Mouse (Mus musculus) kidney, adult 9 months (tissue): ENCODE data around the gene Ccdc177.
A peak's percentile ranks its signal among the peaks of the same experiment; 100 is the strongest.

Source experiments
- DNase-seq: peaks from one replicate; pipeline ENCODE4 v3.0.0; 2022

The Ccdc177 gene

DNA sequence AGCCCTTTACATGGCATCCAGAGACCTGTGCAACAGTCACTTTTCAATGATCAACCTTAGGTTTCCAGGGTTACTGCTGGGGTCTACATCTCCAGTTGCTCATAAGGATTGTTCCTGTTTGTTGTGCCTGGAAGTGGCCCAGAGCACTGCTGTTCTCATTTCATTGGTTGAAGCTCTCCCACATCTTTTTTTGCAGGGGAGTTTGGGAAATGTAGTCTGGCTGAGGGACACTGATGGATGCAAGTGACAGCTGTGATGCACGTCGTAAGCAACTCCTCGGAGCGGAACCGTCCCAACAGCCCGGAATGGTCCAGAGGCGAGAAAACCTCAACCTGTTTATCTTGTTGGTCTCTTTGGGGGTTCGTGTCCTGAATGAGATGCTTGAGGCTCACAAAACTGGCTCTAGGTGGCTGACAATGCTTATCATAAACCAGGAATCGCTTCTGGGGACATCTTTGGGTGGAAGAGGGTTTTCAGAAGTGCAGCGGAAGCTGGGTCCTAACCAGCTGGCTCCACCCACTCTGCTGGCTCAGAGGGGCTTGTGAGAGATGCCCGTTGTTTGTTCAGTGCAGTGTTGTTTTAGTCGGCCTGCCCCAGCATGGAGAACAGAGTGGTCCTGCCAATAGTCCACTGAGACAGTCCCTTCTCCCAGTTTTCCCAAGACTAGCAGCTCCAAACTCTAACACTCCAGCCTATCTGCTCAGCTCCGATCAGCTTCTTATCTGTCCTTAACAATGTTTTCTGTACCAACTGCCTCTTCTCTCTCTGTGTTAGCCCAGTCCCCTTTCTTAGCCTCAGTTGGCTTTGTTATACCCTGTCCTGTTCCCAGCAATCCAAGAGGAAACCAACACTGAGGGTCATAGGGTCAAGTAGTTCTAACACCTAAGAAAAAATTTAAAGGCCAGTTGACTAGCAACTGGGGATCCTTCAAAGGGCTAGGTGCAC, 25.7 kb downstream of the Ccdc177 start:
- DNase-seq, result no peak

DNA sequence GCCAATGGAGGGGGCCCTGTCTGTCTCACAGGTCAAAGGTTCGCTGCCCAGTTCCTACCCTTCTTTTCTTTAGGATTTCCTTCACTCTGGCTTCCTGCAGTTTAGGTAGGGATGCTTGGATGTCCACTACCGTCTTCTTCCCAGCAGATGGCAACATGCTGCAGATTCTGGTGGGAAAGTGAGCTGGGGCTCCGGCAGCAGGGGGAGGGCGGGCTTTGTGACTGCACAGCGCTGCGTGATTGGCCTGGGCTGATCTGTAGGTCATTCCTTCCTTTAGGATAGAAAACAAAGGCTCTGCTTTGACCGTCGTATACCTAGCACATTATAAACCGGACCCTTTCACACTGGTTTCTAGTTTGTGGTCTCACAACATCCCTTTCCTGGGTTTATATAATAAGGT, 29.9 kb downstream of the Ccdc177 start:
- peak; percentile 37 for DNase-seq

GRCm38 (mm10) chr12:80729758-80730530, 30.5 kb downstream of the Ccdc177 start:
- no peak for DNase-seq

- DNase-seq, result no peak
Measured at GRCm38 (mm10) chr12:80728814-80729213, 31.7 kb downstream of the Ccdc177 start.

GRCm38 (mm10) chr12:80728207-80728606, 32.3 kb downstream of the Ccdc177 start:
- DNase-seq, result no peak

- peak; percentile 95 for DNase-seq
Measured at GRCm38 (mm10) chr12:80724853-80725559, 35.5 kb downstream of the Ccdc177 start.

DNA sequence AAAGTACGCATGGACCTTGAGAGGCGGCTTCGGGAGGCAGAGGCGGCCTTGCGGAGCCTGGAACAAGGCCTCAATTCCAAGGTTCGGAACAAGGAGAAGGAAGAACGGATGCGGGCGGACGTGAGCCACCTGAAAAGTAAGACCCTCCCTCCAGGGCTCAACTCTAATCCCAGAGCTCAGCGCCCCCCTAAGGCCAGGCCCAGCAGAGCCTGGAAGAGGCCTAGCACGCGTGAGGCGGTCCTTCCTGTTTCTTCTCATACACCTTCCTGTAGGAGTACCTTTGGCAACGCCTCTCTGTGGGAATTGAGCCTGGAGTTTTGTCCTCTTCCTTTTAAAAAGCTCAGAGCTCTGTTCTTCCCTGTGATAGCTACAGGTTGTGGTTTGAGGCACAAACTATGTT, 39.0 kb downstream of the Ccdc177 start:
- no peak for DNase-seq

- DNase-seq, result no peak
Measured at GRCm38 (mm10) chr12:80720507-80720906, 40.0 kb downstream of the Ccdc177 start.

- DNase-seq, result no peak
Measured at GRCm38 (mm10) chr12:80719141-80719540, 41.3 kb downstream of the Ccdc177 start.

DNA sequence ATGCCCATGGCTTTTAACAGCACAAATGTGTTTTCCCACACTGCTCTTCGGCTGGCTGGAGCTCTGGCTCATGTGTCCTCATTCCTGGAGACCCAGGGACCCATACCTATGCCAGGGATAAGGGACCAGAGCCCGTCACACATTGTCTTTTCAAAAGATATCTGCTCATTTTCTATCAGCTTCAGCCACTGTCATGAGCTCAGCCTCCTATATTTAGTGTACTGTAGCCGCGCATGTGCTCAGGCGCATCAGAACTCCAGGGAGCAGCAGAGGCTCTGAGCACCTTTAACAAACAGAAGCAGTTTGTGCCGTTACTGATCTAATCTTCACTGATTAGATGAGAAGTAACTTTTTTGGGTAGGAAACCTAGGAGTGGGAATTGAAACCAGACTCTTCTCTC, 44.6 kb downstream of the Ccdc177 start:
- no peak for DNase-seq

DNA sequence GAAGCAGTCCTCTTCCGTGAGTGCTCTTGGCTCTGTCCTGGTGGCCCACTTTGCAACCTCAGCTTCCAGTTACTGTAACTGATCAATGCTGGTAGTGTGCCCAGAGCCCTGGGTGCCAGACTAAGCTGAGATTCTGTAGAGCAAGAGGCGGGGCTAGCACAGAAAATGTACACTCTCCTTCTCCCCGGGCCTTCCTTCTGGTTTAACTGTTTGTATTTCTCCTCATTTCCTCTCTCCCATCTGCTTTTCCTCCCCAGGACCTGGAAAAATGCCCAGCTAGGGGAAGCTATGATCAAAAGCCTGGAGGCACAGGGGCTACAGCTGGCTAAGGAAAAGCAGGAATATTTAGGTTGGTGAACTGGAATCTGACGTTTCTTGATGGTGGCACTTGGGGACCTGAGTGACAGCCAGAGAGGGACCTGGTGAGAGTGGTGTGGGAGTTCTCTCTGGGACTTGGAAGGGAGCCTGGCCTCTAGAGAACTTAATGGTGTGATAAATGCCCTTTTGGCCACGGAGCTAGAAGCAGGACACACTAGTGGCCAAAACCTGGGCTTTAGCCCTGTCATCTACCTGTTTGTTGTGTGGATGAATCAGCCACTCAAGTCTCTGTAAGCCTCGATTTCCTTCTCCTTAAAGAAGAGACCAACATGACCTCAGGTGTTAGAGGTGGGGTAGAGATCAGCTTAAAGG, 53.4 kb downstream of the Ccdc177 start:
- no peak for DNase-seq

DNA sequence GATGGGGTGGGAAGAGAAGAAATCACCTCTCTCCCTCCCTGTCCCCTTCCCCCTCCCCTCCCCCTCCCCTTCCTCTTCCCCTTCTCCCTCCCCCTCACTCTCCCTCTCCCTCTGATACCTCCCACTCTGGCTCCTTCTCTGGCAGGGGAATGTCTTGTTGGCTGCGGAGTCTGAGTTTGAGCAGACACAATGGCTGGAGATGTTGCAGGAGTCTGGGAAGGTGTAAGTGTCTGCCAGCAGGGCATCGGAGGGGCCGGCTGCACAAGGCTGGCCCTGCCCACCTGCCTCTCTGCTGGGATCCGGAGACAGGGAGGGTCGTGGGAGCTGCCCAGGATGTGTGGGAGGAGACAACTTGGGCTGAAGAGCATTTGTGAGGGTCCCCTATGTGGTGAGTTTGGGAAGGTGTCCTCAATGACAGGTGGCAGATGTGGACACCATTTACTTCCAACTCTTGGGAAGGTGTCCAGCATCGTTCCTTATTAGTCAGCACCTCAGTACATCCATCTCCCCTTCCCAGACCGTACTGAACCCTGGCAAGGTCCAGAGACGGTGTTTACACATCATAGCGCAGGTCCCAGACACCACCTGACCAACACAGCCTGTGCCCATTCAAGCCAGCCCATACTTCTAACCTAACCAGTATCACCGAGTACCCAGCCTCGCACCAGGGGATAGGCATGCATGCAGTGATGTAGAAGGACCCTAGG, 54.1 kb downstream of the Ccdc177 start:
- DNase-seq, result no peak
